Mouse (Mus musculus) c-Kit-positive CD71-positive TER-119-positive erythroid progenitor cells, embryonic 14.5 days (primary cell): ENCODE data around the gene Slc30a1.

Experiments used
- DNase-seq: peaks from one replicate; pipeline ENCODE4 v3.0.0-alpha.2; 2013; ENCODE audit warnings: low spot score

Slc30a1 gene

DNA sequence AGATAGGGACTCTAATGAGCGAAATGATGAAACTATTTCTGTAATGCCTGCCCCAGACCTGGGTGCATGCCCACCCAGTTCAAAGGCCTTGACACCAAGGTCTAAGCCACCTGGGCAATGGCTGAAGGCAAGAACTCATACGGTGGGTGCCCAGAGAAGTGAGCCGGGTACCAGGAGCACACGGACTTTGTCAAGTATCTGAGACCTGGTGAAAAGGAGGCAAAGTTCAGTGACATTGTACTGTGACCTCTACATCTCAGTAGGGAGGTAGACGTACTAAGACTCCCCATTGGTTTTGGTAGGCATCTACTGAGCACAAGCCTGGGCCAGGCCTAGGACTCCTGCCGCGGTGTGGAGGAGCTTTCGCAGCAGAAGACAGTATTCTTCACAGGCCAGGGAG is 38.8 kb downstream of the Slc30a1 start:
- no peak for DNase-seq

DNA sequence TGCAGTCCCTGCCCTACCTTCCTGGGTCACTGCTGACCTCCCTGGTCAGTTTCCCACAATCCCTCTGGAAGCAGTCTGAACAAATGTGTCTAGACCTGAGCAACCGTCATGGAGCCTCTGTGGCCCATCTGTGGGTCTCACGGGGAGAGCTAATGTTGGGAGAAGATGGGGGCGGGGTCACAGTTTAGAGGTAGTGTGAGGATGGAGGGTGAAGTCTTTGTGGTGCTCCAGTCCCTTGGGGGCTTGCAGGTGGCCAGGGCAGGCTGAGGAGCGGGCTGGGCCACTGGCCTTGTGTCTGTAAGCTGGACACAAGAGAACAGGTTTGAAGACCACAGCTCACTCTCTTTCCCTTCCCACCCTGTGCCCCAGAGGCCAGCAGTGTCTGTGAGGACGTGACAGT is 39.2 kb downstream of the Slc30a1 start:
- no peak for DNase-seq

DNA sequence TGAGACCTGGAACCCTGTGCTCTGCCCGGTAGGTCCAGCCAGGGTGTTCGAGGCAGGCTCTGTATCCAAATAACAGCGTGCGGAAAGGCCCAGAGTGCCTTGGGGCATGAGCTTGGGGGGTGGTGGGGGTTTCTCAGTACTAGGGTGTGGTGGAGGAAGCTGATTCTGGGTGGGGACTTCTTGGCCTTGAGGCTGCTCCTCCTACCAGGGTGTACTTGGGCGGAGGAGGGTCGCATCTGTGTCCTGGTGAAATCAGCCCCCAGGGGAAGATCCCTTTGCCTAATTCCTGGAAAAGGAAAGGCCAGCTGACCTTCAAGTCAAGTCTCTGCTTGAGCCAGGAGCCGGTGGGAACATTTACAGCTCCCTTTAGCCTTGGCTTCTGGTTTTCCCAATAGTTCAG is 39.7 kb downstream of the Slc30a1 start:
- no peak for DNase-seq

DNA sequence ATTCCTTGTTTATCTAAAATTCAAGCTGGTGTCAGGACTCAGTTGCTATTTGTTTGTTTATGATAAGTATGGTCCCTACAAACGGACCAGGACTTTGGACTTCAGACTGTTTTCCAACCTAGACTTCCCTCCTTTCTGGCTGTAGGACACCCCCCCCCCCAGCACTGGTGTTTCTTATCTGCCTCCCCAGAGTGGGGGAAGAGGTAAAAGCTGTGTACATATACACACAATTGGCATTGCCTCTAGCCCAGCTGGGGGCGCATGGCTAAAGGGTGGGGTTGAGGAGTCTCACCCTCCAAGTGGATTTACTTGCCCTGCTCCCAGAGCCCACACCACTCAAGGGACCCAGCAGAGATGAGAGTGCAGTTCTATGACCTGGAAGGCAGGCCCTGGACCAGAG is 40.3 kb downstream of the Slc30a1 start:
- no peak for DNase-seq

DNA sequence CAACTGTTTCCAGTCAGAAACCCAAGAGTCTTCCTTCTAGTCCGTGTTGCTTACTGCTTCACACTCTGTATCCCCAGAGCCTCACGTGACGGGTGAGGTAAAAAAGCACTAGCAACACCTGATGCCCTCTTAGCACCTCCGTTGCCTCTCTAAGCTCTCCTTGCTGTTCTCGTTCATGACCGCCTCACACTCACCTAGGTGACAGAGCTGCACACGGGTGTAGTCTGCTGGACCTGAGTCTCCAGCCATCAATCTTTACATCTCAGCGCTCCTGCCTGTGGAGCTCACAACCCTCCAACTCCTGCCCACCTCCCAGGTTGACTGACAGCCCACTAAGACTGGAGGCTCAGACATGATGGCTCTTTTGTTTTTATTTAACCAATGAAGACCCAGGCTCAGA is 41.2 kb downstream of the Slc30a1 start:
- DNase-seq, result no peak

DNA sequence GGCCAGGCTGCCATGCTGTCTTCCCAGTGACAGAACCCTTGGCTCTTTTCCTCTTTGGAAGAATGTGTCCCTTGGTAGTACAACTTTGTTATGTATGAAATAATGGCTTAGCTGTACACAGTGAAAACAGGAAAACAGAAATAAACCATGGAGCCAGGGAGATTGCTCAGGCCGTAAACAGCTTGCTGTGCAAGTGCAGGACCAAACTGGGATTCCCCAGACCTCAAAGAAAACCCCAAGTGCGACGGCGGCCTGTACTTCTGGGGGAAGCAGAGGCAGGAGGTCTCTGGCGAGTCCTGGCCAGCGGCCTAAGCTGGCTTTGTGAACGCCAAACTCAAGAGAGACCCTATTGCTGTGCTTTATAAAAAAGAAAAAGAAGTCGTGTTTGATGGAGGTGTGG is 42.0 kb downstream of the Slc30a1 start:
- DNase-seq, result no peak

DNA sequence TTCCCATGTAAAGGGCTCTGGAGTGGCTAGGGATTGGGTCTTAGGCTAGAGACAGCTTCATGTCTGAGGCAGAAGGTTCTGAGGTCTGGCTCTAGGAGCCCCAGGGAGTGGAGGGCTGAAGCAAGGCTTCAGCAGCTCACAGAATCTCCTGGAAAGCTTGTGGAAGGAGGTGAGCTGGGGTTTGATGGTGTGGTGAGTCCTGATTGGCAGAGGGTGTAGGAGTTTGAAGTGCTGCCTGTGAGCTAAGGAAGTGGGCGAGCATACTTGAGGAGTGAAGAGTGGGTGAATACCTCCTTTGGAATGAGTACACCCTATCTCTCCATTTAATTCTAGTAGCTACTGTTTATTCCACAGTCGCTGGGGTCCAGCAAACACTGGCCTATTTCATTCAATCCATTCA is 44.0 kb downstream of the Slc30a1 start:
- DNase-seq, result no peak

DNA sequence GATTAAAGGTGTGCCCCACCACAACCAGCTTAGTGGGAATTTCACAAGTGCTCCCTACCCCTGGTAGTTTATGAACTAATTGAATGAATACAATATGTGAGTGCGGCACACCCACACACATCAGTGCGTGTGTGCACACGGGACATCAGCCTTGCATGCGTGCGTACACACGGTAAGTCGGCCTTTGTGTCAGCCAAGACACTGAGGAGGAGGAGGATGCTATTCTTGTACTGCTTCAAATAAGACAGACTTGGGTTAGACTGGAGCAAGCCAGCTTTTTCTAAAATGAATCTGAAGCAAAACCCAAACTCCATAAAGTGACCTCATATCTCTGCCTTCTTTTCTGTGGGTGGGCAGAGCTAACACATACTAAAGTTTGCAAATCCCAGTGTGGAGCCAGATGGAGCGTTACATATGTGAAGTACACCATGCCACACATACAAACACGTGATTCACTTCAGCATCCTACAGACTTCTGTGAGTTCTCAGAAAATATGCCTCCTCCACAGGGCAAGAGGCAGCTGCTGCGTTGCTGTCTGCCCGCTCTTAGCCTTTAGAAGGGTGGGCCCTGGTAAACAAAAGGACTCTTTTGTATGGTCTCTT is 46.3 kb downstream of the Slc30a1 start:
- no peak for DNase-seq

DNA sequence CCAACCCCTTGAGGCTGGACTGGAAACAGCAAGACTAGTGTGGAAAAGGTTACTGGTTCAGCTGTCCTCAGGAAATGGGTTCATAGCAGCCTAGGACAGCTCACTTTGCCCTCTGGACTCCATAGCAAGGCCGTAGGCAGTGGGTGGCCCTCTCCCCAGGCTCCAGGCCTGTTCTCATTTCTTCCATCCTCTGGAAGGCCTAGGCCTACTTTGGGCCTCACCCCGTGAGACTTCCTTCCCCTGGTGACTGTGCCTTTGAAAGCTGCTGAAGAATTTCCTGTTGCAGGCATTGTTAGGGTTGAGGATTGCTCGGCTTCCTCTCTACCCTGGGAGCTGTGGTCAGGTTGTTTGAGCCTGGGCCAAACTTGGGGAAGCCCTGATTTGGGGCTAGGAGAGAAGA is 48.5 kb downstream of the Slc30a1 start:
- no peak for DNase-seq

DNA sequence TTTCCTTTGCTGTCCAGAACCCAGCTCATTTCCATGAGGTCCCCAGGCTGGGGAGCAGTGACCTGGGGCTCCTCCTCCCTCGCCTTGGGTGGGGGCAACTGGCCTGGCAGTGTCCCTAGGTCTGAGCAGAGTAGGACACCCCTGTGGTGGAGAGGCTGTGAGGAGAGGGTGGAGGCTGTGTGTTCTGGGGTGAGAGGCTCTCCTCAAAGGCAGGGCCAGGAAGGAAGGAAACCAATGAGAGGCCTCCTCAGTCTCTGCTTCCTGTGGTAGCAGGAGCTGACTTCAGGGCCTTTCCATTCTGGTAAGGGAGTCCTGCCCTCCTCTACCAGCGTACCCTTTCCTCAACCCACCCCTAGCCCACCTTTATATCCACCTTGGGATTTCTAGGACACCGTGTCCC is 49.7 kb downstream of the Slc30a1 start:
- DNase-seq, result no peak

DNA sequence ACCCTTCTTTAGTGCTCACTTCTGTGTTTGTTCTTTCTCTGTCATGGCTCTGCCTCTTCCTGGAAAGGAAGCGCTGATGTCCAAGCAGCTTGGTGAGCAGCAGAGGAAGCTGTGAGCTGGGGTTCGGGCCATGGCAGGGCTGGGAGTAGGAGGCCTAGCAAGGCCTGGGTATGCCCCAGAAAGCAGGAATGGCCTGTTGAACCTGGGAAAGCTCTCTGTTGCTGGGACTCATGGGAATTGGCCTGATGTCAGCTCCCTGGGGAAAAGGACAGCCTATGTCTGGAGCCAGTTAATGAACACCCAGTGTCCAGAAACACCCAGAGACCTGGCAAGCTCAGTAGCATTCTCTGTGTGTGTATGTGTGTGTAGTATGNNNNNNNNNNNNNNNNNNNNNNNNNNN is 50.3 kb downstream of the Slc30a1 start:
- no peak for DNase-seq

DNA sequence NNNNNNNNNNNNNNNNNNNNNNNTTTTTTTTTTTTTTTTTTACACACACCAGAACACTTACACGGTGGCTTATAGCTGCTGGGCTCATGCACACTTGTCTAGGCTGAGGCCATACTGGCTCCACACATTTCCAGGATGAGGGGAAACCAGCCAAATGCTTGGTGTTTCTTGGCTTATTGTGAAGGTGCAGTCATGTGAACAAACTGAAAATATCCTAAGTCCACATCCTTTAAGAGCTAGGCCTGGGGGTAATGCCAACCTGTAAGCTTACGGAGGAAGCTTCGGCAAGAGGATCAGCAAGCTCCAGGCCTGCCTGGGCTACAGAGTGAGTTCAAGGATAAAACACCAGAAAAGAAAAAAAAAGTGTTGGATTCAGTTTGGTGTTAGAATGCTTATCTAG is 50.8 kb downstream of the Slc30a1 start:
- DNase-seq, result no peak

DNA sequence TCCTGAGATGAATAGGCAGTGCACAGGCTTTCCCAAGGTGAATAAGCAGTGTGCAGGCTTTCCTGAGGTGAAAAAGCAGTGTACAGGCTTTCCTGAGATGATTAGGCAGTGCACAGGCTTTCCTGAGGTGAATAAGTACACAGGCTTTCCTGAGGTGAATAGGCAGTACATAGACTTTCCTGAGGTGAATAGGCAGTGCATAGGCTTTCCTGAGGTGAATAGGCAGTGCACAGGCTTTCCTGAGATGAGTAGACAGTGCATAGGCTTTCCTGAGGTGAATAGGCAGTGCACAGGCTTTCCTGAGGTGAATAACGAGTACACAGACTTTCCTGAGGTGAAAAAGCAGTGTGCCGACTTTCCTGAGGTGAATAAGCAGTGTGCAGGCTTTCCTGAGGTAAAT is 54.4 kb downstream of the Slc30a1 start:
- no peak for DNase-seq
